Mouse (Mus musculus) forelimb bud, embryonic 11.5 days (tissue): ENCODE data around the gene Gsn.
A peak's percentile ranks its signal among the peaks of the same experiment; 100 is the strongest.

Experiments used
- DNase-seq: peaks from one replicate; pipeline ENCODE4 v3.0.0-alpha.2; 2012; ENCODE audit warnings: low read depth, low spot score

The Gsn gene

DNA sequence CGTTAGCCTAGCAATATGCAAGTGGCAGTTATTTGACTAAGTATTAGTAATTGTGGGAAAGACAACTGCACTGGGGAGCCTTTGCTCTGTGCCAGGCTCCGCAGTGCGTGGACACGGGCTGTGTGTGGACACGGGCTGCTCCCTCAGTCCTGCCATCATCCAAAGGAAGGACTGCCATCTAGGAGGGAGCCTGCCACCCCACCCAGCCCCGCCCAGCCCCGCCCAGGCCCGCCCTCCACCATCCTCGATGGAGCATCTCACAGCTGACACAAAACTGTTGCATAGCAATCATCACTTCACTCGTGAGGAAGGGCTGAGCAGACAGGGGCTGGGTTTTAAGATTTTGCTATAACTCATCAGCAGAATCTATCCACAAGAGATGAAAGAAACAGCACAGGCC, 69.8 kb downstream of the Gsn start:
- no peak for DNase-seq

DNA sequence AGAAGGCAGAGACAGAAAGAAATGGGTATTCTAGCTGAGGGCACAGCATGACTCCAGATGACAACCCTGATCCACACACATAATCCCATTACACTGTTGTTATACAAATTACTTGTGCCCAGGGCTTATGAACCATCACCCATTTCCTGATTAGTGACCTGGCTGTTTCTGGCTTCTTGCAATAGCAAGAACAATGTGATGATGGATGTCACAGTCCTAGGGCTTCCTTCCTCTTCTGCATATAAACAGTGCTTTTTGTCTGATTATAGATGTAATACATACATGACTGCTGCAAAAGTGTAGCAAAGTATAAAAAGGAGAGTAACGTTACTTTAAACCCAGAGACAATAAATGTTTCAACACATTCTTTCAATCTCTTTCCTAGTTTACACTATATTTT, 70.8 kb downstream of the Gsn start:
- DNase-seq, result no peak

DNA sequence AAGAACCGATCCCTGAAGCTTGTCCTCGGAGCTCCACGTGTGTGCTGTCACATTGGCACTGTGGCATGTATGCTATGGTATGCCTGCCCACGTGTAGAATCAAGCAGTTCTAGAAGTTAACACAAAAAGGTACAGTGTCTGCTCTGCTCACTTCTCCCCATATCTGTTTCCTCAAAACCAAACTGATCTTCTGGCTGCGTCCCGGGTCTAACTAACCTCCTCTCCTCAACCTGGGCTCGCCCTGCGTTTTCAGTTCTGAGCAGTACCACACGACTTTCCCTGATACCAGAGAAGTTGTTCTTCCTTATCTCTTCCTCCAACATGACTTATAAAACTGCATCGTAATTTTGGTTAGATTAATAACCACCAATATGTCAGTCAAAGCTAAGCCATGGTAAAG, 71.4 kb downstream of the Gsn start:
- DNase-seq, result no peak

DNA sequence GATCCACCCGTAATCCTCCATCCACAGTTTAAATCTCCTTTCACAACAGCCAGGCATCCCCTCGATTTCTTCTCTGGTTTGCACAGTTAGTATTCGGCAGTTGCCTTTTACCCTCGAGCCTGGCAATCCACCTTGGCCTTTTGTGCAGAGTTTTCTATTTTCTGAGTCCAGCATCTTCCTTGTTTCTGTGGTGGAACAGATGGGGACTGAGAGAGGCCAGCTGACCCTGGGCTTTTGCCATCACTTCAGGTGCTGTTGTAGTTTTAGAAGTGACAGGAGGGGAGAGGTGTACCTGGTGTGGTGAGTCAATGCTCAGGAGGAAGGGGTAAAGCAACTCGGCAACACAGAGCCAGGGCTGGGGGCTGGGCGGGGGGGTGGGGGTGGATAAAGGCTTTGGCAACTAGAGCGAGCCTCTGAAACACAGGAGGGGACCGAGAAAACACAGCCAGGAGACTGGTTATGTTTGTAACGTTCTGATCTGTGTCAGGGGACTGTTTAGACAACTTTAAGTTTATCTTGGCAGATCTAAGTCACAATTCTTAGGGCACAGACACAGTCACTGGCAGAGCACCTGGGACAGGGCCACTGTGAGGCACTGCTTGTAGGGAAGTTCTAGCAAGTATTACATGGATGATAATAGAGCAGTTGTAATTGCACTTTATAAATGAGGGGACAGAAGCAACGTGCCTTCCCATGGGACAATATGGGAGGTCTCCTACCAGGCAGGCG, 72.0 kb downstream of the Gsn start:
- no peak for DNase-seq

- no peak for DNase-seq
These were observed 72.9 kb downstream of the Gsn start for GRCm38 (mm10) chr2:35329061-35329460.

GRCm38 (mm10) chr2:35331205-35331604, 75.0 kb downstream of the Gsn start:
- no peak for DNase-seq

DNA sequence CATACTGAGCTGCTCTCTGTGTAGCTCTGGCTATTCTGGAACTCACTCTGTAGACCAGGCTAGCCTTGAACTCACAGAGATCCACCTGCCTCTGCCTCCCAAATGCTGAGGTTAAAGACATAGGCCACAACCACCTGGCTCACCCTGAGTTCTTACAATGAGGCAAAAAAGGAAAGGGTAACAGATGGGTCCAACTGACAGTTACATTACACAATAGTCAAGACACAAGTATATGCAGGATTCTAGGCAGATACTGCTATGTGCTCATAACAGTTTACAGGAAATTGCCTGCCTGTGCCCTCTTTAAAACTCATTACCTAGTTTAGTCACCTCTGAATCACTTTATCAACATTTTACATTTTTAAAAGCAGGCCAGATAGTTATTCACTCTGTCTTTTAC, 77.5 kb downstream of the Gsn start:
- DNase-seq, result no peak

DNA sequence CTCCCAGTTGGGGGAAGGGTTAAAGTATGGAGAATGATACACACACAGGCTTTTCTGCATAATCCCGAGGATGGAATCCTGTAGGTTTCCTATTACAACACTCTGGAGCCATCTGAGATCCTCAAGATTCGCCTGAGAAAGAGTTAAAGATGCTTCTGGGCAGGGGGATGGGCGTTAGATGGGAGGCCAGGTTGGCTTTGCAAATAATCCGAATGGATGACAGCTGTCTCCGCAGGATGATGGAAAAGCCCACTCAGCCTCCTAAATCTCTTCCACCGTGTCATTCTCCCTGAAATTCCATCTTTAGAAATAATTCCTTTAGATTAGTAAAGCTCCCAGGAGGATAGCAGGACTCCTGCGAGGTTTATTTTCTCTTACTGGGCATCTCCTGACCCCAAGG, 79.4 kb downstream of the Gsn start:
- no peak for DNase-seq

DNA sequence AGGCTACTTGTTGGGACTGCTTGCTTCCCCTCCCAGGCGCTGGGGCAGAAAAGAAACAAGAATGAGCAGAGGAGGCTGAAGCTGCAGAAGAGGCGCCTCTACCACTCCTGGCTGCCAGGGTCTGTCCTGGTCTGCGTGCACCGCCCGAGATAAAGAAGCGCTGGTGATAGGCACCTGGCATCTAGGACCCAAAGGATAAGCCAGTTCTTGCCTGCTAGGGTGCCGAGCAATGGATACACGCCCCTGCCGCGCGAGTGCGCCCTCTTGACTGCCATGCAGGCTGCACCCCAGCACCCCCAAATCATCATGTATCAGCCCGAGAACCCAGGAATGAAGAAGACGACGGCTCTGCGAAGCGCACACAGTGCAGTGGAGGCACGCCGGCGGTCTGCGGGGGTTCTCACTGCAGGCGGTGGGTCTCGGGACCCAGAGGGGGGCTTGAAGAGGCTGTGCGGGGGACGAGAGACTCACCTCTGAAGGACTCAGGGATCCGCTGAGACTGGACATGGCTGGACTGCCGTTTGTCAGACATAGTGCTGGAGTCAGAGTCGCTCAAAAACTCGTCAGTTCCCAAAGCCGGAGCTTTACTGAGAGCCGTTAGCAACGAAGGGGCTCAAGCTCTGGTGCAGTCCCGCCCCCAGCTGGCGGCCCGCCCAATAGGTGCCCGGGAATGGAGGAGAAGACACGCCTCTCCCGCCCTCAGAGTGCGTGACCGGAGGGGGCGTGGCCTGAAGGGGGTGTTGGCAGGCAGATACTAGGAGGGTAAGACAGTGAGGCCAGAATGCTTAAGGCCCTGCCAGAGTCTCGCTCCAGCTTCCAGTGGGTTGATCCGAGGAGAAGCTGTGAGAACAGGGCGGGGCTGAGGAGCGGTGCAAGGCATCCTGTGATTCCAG, 80.5 kb downstream of the Gsn start, which contains the start of gene Stom:
Gene Stom (minus strand): TSS at position 589 of the 893 bp plus-strand sequence.
- DNase-seq, result peak; percentile 96

DNA sequence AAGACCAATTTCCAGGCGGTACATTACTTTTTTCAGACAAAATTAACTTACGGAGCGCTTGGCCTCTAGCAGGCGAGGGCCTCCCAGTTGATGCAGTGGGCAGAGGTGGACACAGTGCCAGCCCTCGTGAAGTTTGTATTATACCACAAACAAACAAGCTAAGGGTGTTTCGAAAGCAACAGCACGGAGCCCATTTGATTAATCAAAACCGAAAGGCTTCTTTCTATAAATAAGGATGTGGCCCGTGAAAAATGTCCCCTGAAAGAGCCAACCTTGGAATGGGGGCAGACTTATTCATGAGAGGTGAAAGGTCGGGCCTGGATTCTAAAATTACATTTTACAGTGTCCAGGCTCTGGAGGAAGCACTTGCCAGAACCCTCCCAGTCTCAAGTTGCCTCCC, 81.2 kb downstream of the Gsn start:
- no peak for DNase-seq

- no peak for DNase-seq
These were observed 81.9 kb downstream of the Gsn start for GRCm38 (mm10) chr2:35338036-35338435.

- no peak for DNase-seq
These were observed 82.5 kb downstream of the Gsn start for GRCm38 (mm10) chr2:35338707-35339106.

GRCm38 (mm10) chr2:35342605-35343004, 86.4 kb downstream of the Gsn start:
- DNase-seq, result no peak

DNA sequence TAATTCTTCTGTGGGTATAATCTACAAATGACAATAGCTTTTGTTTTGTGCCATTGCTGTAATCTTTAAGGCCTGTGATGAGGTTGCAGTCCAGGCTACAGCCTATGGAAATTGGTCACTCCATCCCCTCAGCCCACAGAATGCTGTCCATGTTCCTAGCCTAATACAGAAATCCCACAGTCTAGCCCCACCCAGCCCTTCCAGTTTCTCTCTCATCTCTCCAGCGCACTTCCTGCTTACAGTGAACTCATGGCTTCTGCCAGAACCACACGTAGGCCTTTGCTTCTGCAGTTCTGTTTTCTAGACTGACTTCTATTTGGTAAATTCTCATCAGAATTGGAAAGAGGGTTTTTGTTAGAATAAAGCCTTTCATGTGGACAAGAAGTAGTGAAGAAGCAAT, 89.8 kb downstream of the Gsn start:
- DNase-seq, result no peak

DNA sequence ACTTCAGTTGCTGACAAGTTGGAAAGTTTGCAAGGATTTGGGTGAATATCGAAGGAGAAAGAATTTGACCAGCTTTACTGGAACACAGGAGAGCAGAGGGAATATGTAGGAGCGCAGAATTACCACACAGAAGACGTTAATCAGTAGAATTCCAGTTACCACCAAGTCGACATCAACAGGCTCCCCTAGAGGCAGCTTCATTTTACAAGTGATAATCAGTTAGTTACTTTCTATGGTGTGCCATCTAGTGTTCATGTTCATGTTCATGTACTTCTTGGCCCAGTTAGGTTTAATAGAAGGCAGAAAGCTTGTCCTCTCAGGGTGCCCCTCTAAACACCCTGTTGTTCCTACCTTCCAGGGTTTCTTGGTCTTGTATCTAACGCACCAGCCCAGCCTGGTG, 93.0 kb downstream of the Gsn start:
- peak; percentile 27 for DNase-seq
